Mouse (Mus musculus): Measurements from ENCODE around the gene Trpm1. TPM values are rescaled to one million over a fixed set of nuclear protein-coding genes. Genes with fewer than 3 reads are reported as not detected.

The Trpm1 gene
- polyA plus RNA-seq, 1 experiment: not detected

DNA sequence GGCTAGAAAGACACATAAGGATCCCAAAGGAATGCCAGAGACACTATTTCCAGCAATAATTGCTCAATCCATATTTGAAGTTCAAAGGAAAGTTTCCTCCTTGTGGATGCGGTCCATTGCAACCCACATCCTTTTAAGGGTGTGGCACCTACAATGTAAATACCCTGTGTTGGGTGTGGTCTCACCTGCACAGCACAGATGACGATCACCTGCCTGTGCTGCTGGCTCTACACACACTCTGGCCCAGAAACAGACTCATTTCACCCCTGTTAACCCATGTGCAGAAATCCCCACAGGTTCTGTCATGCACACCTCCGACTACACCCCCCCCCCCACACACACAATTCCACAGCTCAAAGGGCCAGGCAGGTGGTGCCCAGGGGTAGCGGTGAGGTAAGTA lies 59.2 kb downstream of the Trpm1 start:
- WGBS: 89% methylated on average over 4 of the region's 4 CpGs
- H3K4me1 ChIP-seq (ENCODE audit: control insufficient read depth, insufficient read depth, low read length): no peaks in the 10 kb centered on the region
- no peak for TF ChIP-seq CTCF (IDR thresholded peaks at IDR 0.05; ENCODE audit: borderline replicate concordance, insufficient read depth, low read depth, low read length)
- no peak for TF ChIP-seq POLR2A (IDR thresholded peaks at IDR 0.05; ENCODE audit: borderline replicate concordance, insufficient read depth, low read length)

DNA sequence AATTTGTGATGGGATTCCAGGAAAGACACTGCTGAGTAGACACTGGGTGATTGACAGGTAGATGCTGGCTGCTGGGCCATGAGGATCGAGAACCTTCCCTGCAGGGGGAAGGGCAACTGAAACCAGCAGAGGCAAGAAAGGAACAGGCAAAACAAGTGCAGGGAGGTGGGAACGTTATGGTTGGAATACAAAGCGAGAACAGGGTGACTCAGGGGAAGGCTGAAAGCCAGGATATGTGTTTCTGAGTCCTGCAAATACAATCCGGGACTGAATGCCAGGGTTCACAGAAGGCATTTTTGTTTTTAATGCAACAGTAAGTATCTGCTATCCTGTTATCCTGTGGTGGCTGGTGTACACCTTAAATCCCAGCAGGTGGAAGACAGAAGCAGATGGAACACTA lies 60.4 kb downstream of the Trpm1 start:
- DNase-seq: no peak
- Histone ChIP-seq H3K4me3 (replicated peaks; ENCODE audit: insufficient read depth, low read depth, low read length) (no peak overlapping the region), H3K27ac (ENCODE audit: insufficient read depth, low read length) (no peak overlapping the region), H3K4me1 (ENCODE audit: control insufficient read depth, insufficient read depth, low read length) (no peaks in the 10 kb centered on the region), H3K27me3 (ENCODE audit: control insufficient read depth, insufficient read depth, low read length) (no peaks in the 10 kb centered on the region)
- 45% methylated on average over 4 of the region's 4 CpGs for WGBS
- TF ChIP-seq CTCF (IDR thresholded peaks at IDR 0.05; ENCODE audit: borderline replicate concordance, insufficient read depth, low read depth, low read length) (no peak), POLR2A (IDR thresholded peaks at IDR 0.05; ENCODE audit: borderline replicate concordance, insufficient read depth, low read length) (no peak)

More for the DNA sequence above, 59.2 kb downstream of the Trpm1 start:
- Histone ChIP-seq H3K27ac (ENCODE audit: insufficient read depth, low read length) (no peak overlapping the region), H3K27me3 (ENCODE audit: control insufficient read depth, insufficient read depth, low read length) (no peaks in the 10 kb centered on the region), H3K4me3 (replicated peaks; ENCODE audit: insufficient read depth, low read depth, low read length) (no peak overlapping the region)
- DNase-seq: no peak

DNA sequence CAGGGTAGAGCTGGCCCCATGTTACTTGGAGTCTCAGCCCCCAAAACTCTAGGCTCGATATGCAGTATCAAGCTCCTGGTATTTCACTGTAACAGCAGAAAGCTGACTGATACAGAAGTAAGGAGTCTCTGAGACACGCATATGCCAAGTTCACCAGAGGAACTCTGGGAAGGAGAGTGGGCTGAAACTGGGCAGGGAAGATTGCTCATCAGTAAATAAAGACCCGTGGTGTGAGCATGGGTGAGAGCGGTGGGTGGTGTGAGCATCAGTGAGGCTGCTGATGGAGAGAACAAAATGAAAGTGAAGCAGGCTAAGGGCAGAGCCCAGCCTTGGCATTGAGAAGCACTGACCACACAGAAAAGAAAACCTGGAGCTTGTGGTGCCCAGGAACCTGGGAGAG lies 62.0 kb downstream of the Trpm1 start:
- Histone ChIP-seq H3K4me3 (replicated peaks; ENCODE audit: insufficient read depth, low read depth, low read length) (no peak overlapping the region), H3K27me3 (ENCODE audit: control insufficient read depth, insufficient read depth, low read length) (no peaks in the 10 kb centered on the region), H3K4me1 (ENCODE audit: control insufficient read depth, insufficient read depth, low read length) (no peaks in the 10 kb centered on the region), H3K27ac (ENCODE audit: insufficient read depth, low read length) (no peak overlapping the region)
- WGBS: 78% methylated on average over 4 of the region's 4 CpGs
- no peak for DNase-seq
- TF ChIP-seq CTCF (IDR thresholded peaks at IDR 0.05; ENCODE audit: borderline replicate concordance, insufficient read depth, low read depth, low read length) (no peak), POLR2A (IDR thresholded peaks at IDR 0.05; ENCODE audit: borderline replicate concordance, insufficient read depth, low read length) (no peak)

DNA sequence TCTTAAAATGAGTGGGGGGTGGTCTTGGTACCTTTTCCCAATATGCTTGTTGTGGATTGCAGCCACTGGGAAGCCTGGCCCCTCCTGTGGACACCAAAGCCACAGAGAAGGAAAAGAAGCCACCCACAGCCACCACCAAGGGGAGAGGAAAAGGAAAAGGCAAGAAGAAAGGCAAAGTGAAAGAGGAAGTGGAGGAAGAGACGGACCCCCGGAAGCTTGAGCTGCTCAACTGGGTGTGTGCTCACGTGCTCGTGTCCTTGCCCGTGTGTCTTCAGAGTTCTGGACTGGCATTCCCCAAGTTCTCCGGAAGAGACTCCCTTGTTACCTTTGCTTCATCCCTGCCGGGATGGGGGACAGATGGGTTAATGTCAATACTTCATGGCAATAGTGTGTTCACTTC lies 63.8 kb downstream of the Trpm1 start:
- H3K27me3 ChIP-seq (ENCODE audit: control insufficient read depth, insufficient read depth, low read length): no peaks in the 10 kb centered on the region
- H3K27ac ChIP-seq (ENCODE audit: insufficient read depth, low read length): no peak overlapping the region
- no peak overlapping the region for H3K4me3 ChIP-seq (replicated peaks; ENCODE audit: insufficient read depth, low read depth, low read length)
- WGBS: 91% methylated on average over 7 of the region's 7 CpGs
- TF ChIP-seq CTCF (IDR thresholded peaks at IDR 0.05; ENCODE audit: borderline replicate concordance, insufficient read depth, low read depth, low read length) (no peak), POLR2A (IDR thresholded peaks at IDR 0.05; ENCODE audit: borderline replicate concordance, insufficient read depth, low read length) (no peak)
- DNase-seq: no peak
- no peaks in the 10 kb centered on the region for H3K4me1 ChIP-seq (ENCODE audit: control insufficient read depth, insufficient read depth, low read length)

DNA sequence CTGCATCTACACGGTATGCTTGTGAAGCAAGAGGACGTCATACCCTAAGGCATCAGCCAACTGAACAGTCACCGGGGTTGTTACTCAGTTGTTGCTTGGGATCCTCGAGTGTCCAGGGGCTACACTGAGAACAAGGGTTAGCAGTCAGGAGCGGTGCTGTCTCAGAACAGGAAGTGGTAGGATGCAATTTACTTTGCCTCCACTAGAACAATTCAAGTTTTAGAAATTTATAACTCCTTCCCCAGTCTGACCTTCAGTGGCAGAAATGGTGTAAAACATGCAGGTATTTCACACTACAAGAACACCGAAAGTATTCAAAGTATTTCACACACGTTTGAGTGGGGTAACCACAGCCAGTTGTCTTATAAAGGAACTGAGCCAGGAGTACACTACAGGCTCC lies 66.1 kb downstream of the Trpm1 start:
- TF ChIP-seq CTCF (IDR thresholded peaks at IDR 0.05; ENCODE audit: borderline replicate concordance, insufficient read depth, low read depth, low read length): no peak
- TF ChIP-seq POLR2A (IDR thresholded peaks at IDR 0.05; ENCODE audit: borderline replicate concordance, insufficient read depth, low read length): no peak
- Histone ChIP-seq H3K4me3 (replicated peaks; ENCODE audit: insufficient read depth, low read depth, low read length) (no peak overlapping the region), H3K27me3 (ENCODE audit: control insufficient read depth, insufficient read depth, low read length) (no peaks in the 10 kb centered on the region), H3K27ac (ENCODE audit: insufficient read depth, low read length) (no peak overlapping the region), H3K4me1 (ENCODE audit: control insufficient read depth, insufficient read depth, low read length) (no peaks in the 10 kb centered on the region)
- WGBS: 83% methylated on average over 7 of the region's 7 CpGs
- DNase-seq: no peak

DNA sequence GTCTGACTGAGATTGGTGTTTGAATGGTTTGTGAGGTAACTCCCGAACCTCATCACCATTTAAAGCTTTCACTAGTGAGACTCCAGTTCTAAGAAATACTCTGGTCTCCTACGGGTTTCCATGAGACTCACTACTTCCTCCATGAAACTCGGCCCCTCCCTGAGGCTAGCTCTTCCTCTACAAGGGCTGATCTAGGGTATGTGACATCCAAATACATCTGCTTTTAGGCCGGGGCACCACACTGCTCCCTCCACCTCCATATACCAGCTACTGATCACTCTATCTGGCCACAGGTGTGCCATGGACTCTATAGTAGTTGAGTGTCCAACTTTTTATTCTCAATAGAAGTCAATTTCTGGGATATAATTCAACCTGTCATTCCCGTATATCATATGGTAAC lies 69.6 kb downstream of the Trpm1 start:
- no peak for DNase-seq
- Histone ChIP-seq H3K4me1 (ENCODE audit: control insufficient read depth, insufficient read depth, low read length) (no peaks in the 10 kb centered on the region), H3K27ac (ENCODE audit: insufficient read depth, low read length) (no peak overlapping the region), H3K4me3 (replicated peaks; ENCODE audit: insufficient read depth, low read depth, low read length) (no peak overlapping the region), H3K27me3 (ENCODE audit: control insufficient read depth, insufficient read depth, low read length) (no peaks in the 10 kb centered on the region)
- 94% methylated on average over 5 of the region's 5 CpGs for WGBS
- TF ChIP-seq POLR2A (IDR thresholded peaks at IDR 0.05; ENCODE audit: borderline replicate concordance, insufficient read depth, low read length): no peak
- no peak for TF ChIP-seq CTCF (IDR thresholded peaks at IDR 0.05; ENCODE audit: borderline replicate concordance, insufficient read depth, low read depth, low read length)

DNA sequence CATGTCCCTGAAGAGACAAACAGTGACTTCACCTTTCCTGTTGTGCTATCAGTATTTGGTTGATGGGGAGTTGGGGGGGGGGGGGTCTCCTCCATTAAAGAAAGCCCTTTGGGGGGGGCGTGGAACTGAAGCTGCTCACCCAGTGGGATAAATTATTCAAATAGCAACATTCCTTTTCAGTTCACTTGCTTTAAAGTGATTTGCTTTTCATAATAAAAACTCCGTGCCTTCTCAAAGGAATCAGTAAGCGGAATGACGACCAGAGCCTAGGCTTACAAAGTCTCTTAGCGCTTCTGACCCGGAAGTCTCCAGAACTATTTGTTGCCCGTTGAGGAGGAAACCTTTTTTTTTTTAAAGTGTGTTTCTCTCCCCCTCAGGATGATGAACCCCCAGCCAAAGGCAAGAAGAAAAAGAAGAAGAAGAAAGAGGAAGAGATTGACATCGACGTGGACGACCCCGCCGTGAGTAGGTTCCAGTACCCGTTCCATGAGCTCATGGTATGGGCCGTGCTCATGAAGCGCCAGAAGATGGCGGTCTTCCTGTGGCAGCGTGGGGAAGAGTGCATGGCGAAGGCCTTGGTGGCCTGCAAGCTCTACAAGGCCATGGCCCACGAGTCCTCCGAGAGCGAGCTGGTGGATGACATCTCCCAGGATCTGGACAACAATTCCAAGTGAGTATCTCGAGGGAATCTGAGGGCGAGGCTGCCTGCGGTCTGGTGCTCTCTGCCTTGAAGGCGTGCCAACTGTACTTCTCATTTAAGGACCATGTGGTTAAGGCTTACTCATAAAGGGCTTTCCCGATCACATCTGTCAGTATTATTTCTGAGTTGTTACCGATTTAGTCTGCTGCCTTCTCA lies 72.9 kb downstream of the Trpm1 start:
- no peaks in the 10 kb centered on the region for H3K27me3 ChIP-seq (ENCODE audit: control insufficient read depth, insufficient read depth, low read length)
- H3K4me3 ChIP-seq (replicated peaks; ENCODE audit: insufficient read depth, low read depth, low read length): no peak overlapping the region
- no peak for DNase-seq
- WGBS: 69% methylated on average over 27 of the region's 27 CpGs
- TF ChIP-seq POLR2A (IDR thresholded peaks at IDR 0.05; ENCODE audit: borderline replicate concordance, insufficient read depth, low read length): no peak
- TF ChIP-seq CTCF (IDR thresholded peaks at IDR 0.05; ENCODE audit: borderline replicate concordance, insufficient read depth, low read depth, low read length): no peak
- H3K4me1 ChIP-seq (ENCODE audit: control insufficient read depth, insufficient read depth, low read length): no peaks in the 10 kb centered on the region
- no peak overlapping the region for H3K27ac ChIP-seq (ENCODE audit: insufficient read depth, low read length)

DNA sequence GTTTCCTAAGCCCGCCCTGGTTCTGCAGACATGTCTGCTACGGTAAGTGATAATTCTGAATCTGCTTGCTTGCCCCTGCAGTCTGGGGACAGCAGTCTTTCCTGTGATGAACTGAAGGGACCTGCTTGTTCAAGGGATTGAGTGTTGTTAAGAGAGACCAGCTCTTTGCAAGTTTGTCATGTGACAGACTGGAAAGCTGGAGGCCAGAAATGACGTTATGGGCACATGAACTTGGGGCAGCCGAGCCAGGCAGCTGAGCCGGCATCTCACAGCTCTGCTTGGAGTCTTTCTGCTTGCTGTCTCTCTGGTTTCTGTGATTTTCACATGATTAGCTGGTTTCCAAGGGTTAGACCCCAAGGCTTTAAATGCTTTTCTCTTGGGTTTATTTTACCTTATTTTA lies 74.0 kb downstream of the Trpm1 start:
- no peak for TF ChIP-seq CTCF (IDR thresholded peaks at IDR 0.05; ENCODE audit: borderline replicate concordance, insufficient read depth, low read depth, low read length)
- no peak for TF ChIP-seq POLR2A (IDR thresholded peaks at IDR 0.05; ENCODE audit: borderline replicate concordance, insufficient read depth, low read length)
- Histone ChIP-seq H3K4me3 (replicated peaks; ENCODE audit: insufficient read depth, low read depth, low read length) (no peak overlapping the region), H3K27me3 (ENCODE audit: control insufficient read depth, insufficient read depth, low read length) (no peaks in the 10 kb centered on the region), H3K4me1 (ENCODE audit: control insufficient read depth, insufficient read depth, low read length) (no peaks in the 10 kb centered on the region), H3K27ac (ENCODE audit: insufficient read depth, low read length) (no peak overlapping the region)
- DNase-seq: no peak
- WGBS: 63% methylated on average over 5 of the region's 5 CpGs

Measured in cerebellum, adult 2 months (tissue).